Mouse (Mus musculus) CD4-positive, CD25-positive, alpha-beta regulatory T cell, adult 4 months (primary cell): ENCODE data around the gene Olfr1418. TPM values are rescaled to one million over a fixed set of nuclear protein-coding genes. Genes with fewer than 3 reads are reported as not detected.

ENCODE experiments used
- ATAC-seq: one replicate; pipeline ENCODE4 v1.8.0; 2017
- polyA plus RNA-seq, 2 experiments: library from polyadenylated mRNA; unstranded; fragments of 100-300 nt; shearing (Covaris generic); gene quantifications; one replicate each; pipeline ENCODE4 v1.2.1; 2017

Gene Olfr1418
- polyA plus RNA-seq, 2 experiments from 2014 or later, result not detected

GRCm38 (mm10) chr19:11810003-11810758 lies 50.7 kb downstream of the Olfr1418 start:
- no peak for ATAC-seq

DNA sequence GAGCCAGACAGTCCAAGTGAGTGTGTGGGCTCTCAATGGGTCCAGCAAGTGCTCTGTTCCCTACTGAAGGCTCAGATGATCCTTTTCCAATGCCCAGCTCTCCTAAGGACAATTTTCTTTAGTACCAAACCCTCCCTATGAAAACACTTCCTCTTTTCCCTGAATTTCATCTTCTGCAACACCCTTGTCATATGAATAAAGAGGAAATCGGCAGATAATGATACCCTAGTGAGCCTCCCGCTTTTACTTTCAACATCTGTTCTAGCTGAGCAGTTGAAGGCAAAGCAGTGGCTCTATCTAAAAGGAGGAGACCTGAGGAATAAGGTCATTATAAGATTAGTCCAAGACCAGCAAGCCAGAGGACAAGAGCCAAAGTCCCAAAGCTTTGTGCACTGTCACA lies 52.4 kb downstream of the Olfr1418 start:
- ATAC-seq, result no peak

GRCm38 (mm10) chr19:11807822-11808221 lies 53.0 kb downstream of the Olfr1418 start:
- no peak for ATAC-seq

GRCm38 (mm10) chr19:11807251-11807650 lies 53.6 kb downstream of the Olfr1418 start:
- ATAC-seq, result no peak

DNA sequence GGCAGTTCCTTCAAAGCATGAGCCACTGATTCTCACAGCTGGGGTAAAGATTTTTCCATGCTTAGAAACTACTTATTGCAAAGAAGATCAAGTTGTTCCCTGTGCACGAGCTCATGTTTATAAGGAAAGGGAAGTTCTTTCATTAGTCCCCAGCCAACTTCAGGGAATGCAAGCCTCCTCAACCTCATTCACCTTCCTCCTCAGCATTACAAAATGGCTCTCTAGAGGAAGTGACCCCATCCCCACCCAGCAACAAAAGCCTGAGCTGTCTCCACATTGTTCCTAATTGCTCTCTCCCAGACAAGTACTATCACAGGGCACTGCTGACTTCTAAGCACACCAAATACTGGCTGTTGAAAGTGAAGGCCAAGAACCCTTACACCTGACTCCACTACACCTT lies 56.4 kb downstream of the Olfr1418 start:
- ATAC-seq, result no peak

Other genes starting within 250 kb of the Olfr1418 start
- gene Ms4a2, start 237.3 kb downstream of the Olfr1418 start, polyA plus RNA-seq, result not detected
- gene Ms4a3, start 220.2 kb downstream of the Olfr1418 start, polyA plus RNA-seq, result not detected
- gene Oosp2, start 200.5 kb downstream of the Olfr1418 start, polyA plus RNA-seq, result not detected
- not detected for gene Oosp1, start 169.9 kb downstream of the Olfr1418 start, polyA plus RNA-seq
- gene Oosp3, start 164.0 kb downstream of the Olfr1418 start, polyA plus RNA-seq, result not detected
- not detected for gene Gif, start 113.5 kb downstream of the Olfr1418 start, polyA plus RNA-seq
- 10 to 100 TPM; 39.7 to 40.2 TPM for gene Mrpl16, start 90.7 kb downstream of the Olfr1418 start, polyA plus RNA-seq
- gene Stx3, start 41.7 kb downstream of the Olfr1418 start, polyA plus RNA-seq, result 1 to 10 TPM; 2.5 to 2.6 TPM
- not detected for gene Olfr1417, start 21.8 kb downstream of the Olfr1418 start, polyA plus RNA-seq
- not detected for gene Olfr1419, start 14.0 kb upstream of the Olfr1418 start, polyA plus RNA-seq
- under 1 TPM in 1 of 2 experiments, not detected in 1; 0.42 TPM for gene Olfr1420, start 25.5 kb upstream of the Olfr1418 start, polyA plus RNA-seq
- 10 to 100 TPM; 17.6 to 18.1 TPM for gene Patl1, start 51.3 kb upstream of the Olfr1418 start, polyA plus RNA-seq
- gene Osbp, start 104.9 kb upstream of the Olfr1418 start, polyA plus RNA-seq, result 1 to 10 TPM; 5.5 to 8.0 TPM
- under 1 TPM in 1 of 2 experiments, not detected in 1; 0.05 TPM for gene Olfr1423, start 180.3 kb upstream of the Olfr1418 start, polyA plus RNA-seq
- gene Olfr1424, start 201.6 kb upstream of the Olfr1418 start, polyA plus RNA-seq, result not detected
- gene Olfr1425, start 216.7 kb upstream of the Olfr1418 start, polyA plus RNA-seq, result not detected
- not detected for gene Olfr1426, start 230.9 kb upstream of the Olfr1418 start, polyA plus RNA-seq
- gene Olfr1427, start 242.3 kb upstream of the Olfr1418 start, polyA plus RNA-seq, result not detected